Mouse (Mus musculus) heart, embryonic 14.5 days (tissue): ENCODE results near the gene Gm43552. TPM values are rescaled to one million over a fixed set of nuclear protein-coding genes. Genes with fewer than 3 reads are reported as not detected.

Experiments
- ATAC-seq: fragments of 200-750 bp; cut with Nextera tagmentation; 2 replicates; pipeline ENCODE4 v1.8.0; 2017; ENCODE audit warnings: low read depth, moderate TSS enrichment; ENCODE audit not compliant: insufficient number of reproducible peaks, insufficient read depth, low FRiP score
- H3K27ac ChIP-seq, 2 experiments: fragments of 200-500 bp in 1 of 2; fragments of 300-500 bp in 1 of 2; sonication (generic) in 1 of 2; replicated peaks in 1 of 2; 2 replicates each; pipeline ENCODE4 v1.5.1; 2012 to 2014; ENCODE audit warnings: low read depth in 2 of 2, low read length in 2 of 2, control low read depth in 1 of 2, mild to moderate bottlenecking in 1 of 2, mixed read lengths in 1 of 2; ENCODE audit not compliant: control insufficient read depth in 1 of 2, insufficient read depth in 1 of 2
- H3K27me3 ChIP-seq: fragments of 300-500 bp; sonication (generic); 2 replicates; pipeline ENCODE4 v1.6.1; 2014; ENCODE audit warnings: mild to moderate bottlenecking, low read length, control low read depth; ENCODE audit not compliant: control insufficient read depth, insufficient read depth
- H3K36me3 ChIP-seq: fragments of 300-500 bp; sonication (generic); 2 replicates; pipeline ENCODE4 v1.6.1; 2014; ENCODE audit warnings: mild to moderate bottlenecking, control low read depth, low read length, mixed read lengths; ENCODE audit not compliant: control insufficient read depth, insufficient read depth
- H3K4me1 ChIP-seq, 2 experiments: fragments of 200-500 bp in 1 of 2; fragments of 300-500 bp in 1 of 2; sonication (generic) in 1 of 2; 2 replicates each; pipeline ENCODE4 v1.6.1; 2012 to 2014; ENCODE audit warnings: low read length in 2 of 2, control low read depth in 1 of 2, mixed read lengths in 1 of 2; ENCODE audit not compliant: control insufficient read depth in 2 of 2, insufficient read depth in 2 of 2
- H3K4me2 ChIP-seq: fragments of 300-500 bp; sonication (generic); 2 replicates; pipeline ENCODE4 v1.6.1; 2014; ENCODE audit warnings: mild to moderate bottlenecking, low read length
- H3K4me3 ChIP-seq, 2 experiments: fragments of 200-500 bp in 1 of 2; fragments of 300-500 bp in 1 of 2; sonication (generic) in 1 of 2; 2 replicates each; pipeline ENCODE4 v1.5.1; 2012 to 2014; ENCODE audit warnings: low read length in 2 of 2, mild to moderate bottlenecking in 2 of 2, control low read depth in 1 of 2, low read depth in 1 of 2, moderate library complexity in 1 of 2; ENCODE audit not compliant: control insufficient read depth in 1 of 2, insufficient read depth in 1 of 2
- H3K9ac ChIP-seq: fragments of 300-500 bp; sonication (generic); 2 replicates; pipeline ENCODE4 v1.6.1; 2014; ENCODE audit warnings: mild to moderate bottlenecking, low read length
- H3K9me3 ChIP-seq: fragments of 300-500 bp; sonication (generic); 2 replicates; pipeline ENCODE4 v1.6.1; 2016; ENCODE audit warnings: low read length, control low read depth; ENCODE audit not compliant: control insufficient read depth
- WGBS: fragments of 180-500 bp; shearing (Covaris S2); extraction: QIAGEN DNeasy Blood & Tissue Kit; methylation state at CpG from one replicate; pipeline ENCODE4 v1.1.7; 2014; 5-methylcytosine and 5-hydroxymethylcytosine counted together
- polyA plus RNA-seq: library from polyadenylated mRNA; unstranded; fragments of >200 nt; fragmentation: Nextera tagmentation; extraction: Ambion mirVana; gene quantifications from 2 replicates; pipeline ENCODE4 v1.2.1, GENCODE M21; 2014

Gm43552 gene
- polyA plus RNA-seq, 1 experiment from 2014 or later, result not detected

DNA sequence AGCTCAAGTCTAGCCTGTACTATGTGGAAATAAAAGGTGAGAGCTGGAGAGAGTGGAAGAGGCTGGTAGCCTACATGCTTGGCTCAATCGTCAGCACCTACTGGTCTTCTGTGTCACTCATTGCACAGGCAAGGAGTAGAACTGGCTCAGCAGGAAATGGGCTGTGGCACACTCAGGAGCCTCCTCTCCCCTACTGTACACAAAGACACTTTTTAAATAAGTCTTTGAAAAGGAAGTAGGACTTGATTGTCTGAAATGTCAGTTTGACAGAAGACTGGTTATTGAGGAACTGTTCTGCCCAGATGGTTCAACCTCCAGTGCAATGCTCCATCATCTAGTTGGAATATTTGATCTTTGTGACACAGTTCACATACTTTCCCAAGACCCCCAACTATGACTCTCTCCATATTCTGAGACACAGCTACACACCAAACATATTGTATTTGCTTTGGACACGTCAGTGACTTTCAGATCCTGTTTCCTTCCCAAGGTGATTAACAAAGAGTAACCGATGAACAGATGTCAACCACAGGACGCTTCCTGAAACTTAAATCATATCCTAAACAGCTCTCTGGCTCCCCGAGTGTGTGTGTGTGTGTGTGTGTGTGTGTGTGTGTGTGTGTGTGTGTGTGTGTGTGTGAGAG is 22.1 kb upstream of the Gm43552 start:
- Histone ChIP-seq H3K27ac (no peak overlapping the region), H3K4me2 (no peak overlapping the region), H3K4me1 (no peaks in the 10 kb centered on the region; a peak in 1 of 4 replicates), H3K27me3 (no peaks in the 10 kb centered on the region), H3K4me3 (no peak overlapping the region), H3K36me3 (no peaks in the 10 kb centered on the region), H3K9me3 (no peaks in the 10 kb centered on the region), H3K9ac (no peak overlapping the region)
- WGBS, result 49% methylated on average over 5 of the region's 5 CpGs
- no peak for ATAC-seq

DNA sequence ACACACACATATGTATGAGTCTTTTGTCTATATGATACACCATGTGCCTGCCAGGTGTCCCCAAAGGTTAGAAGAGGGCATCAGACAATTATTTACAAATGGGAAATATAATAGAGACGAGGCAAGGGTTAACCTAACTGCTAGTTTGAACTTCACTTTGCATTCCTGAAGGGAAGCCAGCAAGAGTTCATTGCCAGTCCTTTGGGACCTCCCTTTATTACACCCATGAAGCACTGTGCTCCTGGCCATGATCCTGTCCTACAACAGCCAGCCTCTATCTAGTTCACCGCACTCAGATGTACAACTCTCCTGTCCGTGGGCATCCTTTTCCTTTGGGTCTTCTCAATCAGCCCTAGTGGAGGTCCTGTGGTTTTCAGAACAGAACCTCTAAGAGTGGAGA is 20.9 kb upstream of the Gm43552 start:
- H3K27ac ChIP-seq, result no peak overlapping the region
- ATAC-seq, result no peak
- no peaks in the 10 kb centered on the region for H3K36me3 ChIP-seq
- no peaks in the 10 kb centered on the region for H3K27me3 ChIP-seq
- no peaks in the 10 kb centered on the region; a peak in 1 of 4 replicates for H3K4me1 ChIP-seq
- WGBS, result 70% methylated on average over 3 of the region's 3 CpGs
- H3K4me3 ChIP-seq, result no peak overlapping the region
- no peak overlapping the region for H3K9ac ChIP-seq
- H3K4me2 ChIP-seq, result no peak overlapping the region
- H3K9me3 ChIP-seq, result no peaks in the 10 kb centered on the region

DNA sequence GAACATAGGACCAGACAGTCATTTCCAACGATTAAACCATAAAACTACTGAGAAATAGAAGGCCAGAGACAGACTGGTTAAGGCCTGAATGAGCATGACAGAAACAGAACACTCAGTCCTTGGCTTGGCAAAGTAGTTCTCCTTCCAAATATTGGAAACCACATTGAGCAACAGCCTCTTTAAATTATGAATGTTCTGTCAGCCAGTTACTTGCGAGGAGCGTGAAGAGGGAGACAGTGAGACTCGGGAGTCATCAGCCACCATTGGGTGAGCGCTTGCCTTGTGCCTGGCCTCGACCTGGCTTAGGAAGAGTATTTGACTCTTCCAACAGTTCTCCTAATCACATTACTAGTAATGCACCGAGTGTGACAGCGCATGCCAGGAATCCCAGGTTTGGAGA is 15.8 kb upstream of the Gm43552 start:
- H3K36me3 ChIP-seq, result no peaks in the 10 kb centered on the region
- H3K9me3 ChIP-seq, result no peaks in the 10 kb centered on the region
- H3K27ac ChIP-seq, result no peak overlapping the region
- no peaks in the 10 kb centered on the region for H3K4me1 ChIP-seq
- H3K27me3 ChIP-seq, result no peaks in the 10 kb centered on the region
- ATAC-seq, result no peak
- H3K4me3 ChIP-seq, result no peak overlapping the region
- H3K4me2 ChIP-seq, result no peak overlapping the region
- WGBS, result 71% methylated on average over 8 of the region's 8 CpGs
- H3K9ac ChIP-seq, result no peak overlapping the region

DNA sequence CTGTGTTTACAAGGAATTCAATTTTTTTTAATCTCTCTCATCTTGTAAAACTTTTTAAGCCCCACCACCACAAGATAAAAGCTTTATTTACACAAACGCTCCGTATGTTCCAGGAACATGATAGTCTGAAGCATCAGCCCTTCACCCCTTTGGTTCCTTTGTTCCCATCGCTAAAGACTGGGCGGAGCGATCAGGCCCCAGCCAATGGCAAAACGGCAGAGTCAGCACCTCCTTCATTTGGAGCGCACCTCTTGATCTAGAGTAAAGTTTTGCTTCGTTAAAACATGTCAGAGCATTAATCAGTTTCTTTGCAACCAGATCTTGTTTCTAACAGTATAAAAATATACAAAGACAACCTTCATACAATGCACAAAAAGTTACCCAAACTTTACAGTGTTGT is 13.2 kb upstream of the Gm43552 start:
- 8% methylated on average over 8 of the region's 8 CpGs for WGBS
- H3K4me3 ChIP-seq, result no peak overlapping the region; a peak in 1 of 4 replicates

DNA sequence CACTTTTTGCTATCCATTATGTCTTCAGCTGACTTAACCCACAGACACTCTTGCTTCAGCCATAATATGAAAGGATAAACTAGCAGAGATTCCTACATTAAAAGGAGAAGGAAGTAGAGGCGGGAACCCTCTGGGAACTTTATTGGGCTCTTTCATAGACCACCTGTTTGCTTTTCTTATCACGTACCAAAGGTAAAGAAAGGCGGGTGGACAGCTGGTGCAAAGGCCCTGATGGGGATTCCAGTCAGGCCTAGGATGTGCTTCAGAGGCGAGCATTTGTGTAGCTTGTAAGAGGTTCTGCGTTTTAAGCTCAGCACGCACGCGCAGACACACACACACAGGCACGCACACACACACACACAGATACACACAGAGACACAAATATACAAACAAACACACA is 8.8 kb upstream of the Gm43552 start:
- Histone ChIP-seq H3K27ac (no peak overlapping the region), H3K9ac (no peak overlapping the region), H3K27me3 (no peaks in the 10 kb centered on the region), H3K4me2 (no peak overlapping the region), H3K9me3 (no peaks in the 10 kb centered on the region), H3K4me1 (no peaks in the 10 kb centered on the region), H3K36me3 (no peaks in the 10 kb centered on the region), H3K4me3 (no peak overlapping the region)
- 92% methylated on average over 9 of the region's 9 CpGs for WGBS
- ATAC-seq, result no peak

More for the DNA sequence above, 13.2 kb upstream of the Gm43552 start:
- H3K36me3 ChIP-seq, result no peaks in the 10 kb centered on the region
- H3K9me3 ChIP-seq, result no peaks in the 10 kb centered on the region
- H3K27ac ChIP-seq, result no peak overlapping the region
- ATAC-seq, result no peak
- H3K9ac ChIP-seq, result no peak overlapping the region
- H3K27me3 ChIP-seq, result no peaks in the 10 kb centered on the region
- no peaks in the 10 kb centered on the region for H3K4me1 ChIP-seq
- H3K4me2 ChIP-seq, result peak overlapping the region; percentile 54

DNA sequence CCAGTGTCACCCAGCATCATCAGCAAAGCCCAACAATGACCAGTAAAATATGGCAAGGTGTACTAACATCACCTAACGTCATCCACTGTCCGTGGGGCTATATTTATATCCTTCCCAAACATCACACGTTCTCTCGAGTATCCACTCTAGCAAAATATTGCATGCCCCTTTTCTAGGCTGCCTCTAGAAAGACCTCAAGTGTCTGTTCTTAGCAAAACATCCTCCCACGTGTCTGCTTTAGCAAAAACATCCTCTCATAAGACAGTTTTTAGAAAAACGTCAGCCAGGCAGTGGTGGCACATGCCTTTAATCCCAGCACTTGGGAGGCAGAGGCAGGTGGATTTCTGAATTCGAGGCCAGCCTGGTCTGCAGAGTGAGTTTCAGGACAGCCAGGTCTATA is 7.6 kb upstream of the Gm43552 start:
- no peak for ATAC-seq
- H3K27me3 ChIP-seq, result no peaks in the 10 kb centered on the region
- no peaks in the 10 kb centered on the region for H3K36me3 ChIP-seq
- H3K4me3 ChIP-seq, result no peak overlapping the region
- no peaks in the 10 kb centered on the region for H3K9me3 ChIP-seq
- H3K4me2 ChIP-seq, result no peak overlapping the region
- H3K9ac ChIP-seq, result no peak overlapping the region
- 69% methylated on average over 7 of the region's 7 CpGs for WGBS
- H3K27ac ChIP-seq, result no peak overlapping the region
- no peaks in the 10 kb centered on the region for H3K4me1 ChIP-seq

DNA sequence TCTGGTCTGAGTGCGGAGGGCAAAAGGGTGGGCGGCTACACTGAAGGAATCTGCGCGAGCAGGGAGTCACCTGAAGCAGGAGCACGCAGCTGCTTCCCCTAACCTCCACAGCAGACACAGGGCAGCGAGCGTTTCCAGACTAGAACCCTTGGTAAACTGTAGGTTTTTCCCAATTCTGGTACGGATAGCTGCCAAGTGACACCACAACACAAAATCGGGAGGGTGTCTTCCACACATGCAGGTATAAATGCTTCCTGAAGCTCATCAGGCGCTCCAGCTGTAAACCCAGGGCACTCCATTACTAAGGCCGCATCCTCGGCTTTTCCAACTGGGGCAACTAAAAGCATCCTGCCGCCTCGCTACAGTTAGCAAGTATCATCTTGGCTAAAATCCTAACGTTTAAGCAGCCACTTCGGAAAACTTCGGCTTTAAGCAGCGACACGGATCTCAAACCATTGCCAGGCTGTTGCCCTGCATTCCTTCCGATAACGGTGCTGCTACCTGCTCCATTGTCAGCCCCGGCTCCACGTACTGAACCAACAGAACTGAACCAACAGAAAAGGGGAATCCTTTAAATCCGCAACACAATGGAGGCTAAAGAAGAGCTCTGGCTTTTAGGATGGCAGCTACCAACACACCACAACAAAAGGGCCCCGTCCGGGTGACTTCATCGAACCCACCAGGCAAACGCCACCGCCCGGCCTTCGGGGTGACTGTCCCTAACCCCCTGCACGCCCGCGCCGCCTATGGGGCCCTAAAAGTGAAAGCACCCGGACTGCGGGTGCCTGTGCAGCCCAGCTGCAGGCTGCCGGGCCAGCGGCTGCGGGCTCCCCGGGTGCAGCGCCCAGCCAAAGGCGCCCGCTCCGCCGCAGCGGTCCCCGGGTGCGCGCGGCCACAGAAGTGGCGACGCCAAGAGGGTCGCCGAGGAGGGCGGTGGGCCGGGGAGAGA is 592 bp downstream of the Gm43552 start:
- H3K36me3 ChIP-seq, result peaks cover 9% of the 10 kb centered on the region; the same call in 1 of the 2 replicates
- H3K9me3 ChIP-seq, result no peaks in the 10 kb centered on the region
- ATAC-seq, result peak; percentile 76
- WGBS, result under 1% methylated on average over 55 of the region's 57 CpGs
- H3K9ac ChIP-seq, result peak overlapping the region; percentile 99
- H3K27ac ChIP-seq, result peak overlapping the region; percentile 78 to 99
- H3K4me1 ChIP-seq, result peaks cover 6 to 44% of the 10 kb centered on the region in 2 experiments
- H3K27me3 ChIP-seq, result no peaks in the 10 kb centered on the region
- H3K4me3 ChIP-seq, result peak overlapping the region; percentile 78 to 98
- H3K4me2 ChIP-seq, result peak overlapping the region; percentile 78
